Mouse (Mus musculus): ENCODE measurements around the gene Adamts20.

Gene Adamts20

DNA sequence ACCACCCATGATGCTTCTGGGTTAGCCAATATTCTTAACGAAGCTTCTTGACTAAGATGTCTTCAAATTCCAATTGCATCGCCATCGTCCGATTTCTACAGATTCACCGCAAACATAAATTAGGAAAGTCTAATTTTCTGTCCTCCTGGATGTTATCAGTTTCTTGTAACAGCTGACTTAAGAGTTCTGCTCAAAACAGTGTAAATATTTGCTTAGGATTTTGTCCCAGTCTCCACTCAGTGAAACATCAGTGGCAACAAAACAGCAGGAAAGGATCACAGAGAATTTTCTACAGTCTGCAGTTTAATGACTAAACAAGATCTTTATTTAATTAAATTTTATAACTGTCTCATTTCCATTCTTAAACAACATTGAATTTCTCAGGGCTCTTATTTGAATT is 218.5 kb downstream of the Adamts20 start:
- DNase-seq: peak in 1 of 2 experiments; percentile 13

DNA sequence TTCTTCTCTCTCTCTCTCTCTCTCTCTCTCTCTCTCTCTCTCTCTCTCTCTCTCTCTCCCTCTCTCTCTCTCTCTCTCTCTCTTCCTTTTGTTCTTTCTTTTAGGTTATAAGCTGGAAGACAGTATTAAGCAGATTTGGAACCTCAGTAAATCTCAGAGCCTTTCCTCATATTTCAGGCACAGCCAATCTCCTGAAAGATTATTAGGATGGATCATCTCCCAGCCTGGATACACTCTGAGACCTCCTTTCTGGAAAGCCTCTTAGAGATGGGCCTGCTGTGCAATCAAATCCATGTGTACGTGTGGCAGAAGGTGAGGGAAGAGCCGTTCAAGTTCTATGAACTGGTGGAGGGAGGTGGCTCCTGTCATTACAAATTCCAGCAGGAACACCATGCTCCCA is 220.9 kb downstream of the Adamts20 start:
- DNase-seq: no peak

DNA sequence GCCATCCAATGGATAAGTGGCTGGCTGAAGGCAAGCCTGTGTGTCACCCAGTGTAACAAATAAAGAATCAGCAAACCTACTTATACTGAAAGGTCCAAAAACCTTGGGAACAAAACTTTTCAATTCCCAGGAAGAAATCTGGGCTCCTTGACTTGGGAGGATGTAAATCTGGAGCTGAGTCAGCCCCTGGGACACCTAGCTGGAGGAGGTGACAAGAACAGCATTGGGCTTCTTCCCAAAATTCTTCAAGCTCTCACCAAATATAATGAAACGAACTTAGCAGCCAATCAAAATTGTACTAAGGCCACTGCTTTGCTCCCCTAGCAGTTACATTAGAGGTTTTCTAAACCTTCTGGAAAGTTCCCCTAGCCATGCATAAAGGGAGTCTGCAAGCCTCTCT is 223.1 kb downstream of the Adamts20 start:
- no peak for DNase-seq

DNA sequence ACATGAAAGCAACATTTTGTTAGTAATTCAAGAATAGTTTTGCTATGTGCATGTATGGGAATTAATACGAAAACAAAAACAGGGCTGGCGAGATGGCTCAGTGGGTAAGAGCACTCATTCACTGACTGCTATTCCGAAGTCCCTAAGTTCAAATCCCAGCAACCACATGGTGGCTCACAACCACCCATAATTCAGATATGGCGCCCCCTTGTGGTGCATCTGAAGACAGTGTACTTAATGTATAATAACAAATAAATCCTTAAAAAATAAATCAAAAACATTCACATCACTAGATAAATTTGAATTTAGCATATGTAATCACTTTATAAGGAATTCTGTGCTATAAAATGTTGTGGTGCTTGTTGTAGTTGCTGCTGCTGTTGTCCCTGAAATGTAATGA is 225.6 kb downstream of the Adamts20 start:
- DNase-seq: no peak

DNA sequence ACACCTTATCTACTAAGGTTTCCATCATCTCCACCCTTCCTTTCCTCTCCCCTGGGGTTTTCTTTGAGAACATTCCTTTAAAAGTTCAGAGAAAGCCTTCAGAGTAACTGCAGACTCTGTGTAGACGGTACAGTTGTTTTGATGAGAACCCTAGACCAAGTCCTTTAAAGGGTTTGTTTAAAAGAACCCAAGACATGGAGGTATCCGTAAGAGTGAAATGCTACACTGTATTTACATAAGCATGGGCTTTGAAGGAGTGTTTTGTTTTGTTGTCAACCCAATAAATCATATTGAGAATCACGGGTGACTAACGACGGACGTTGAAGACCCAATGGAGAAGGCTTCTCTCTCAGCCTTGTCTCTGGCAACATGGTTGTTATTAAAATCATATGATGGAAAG is 226.1 kb downstream of the Adamts20 start:
- no peak for DNase-seq

DNA sequence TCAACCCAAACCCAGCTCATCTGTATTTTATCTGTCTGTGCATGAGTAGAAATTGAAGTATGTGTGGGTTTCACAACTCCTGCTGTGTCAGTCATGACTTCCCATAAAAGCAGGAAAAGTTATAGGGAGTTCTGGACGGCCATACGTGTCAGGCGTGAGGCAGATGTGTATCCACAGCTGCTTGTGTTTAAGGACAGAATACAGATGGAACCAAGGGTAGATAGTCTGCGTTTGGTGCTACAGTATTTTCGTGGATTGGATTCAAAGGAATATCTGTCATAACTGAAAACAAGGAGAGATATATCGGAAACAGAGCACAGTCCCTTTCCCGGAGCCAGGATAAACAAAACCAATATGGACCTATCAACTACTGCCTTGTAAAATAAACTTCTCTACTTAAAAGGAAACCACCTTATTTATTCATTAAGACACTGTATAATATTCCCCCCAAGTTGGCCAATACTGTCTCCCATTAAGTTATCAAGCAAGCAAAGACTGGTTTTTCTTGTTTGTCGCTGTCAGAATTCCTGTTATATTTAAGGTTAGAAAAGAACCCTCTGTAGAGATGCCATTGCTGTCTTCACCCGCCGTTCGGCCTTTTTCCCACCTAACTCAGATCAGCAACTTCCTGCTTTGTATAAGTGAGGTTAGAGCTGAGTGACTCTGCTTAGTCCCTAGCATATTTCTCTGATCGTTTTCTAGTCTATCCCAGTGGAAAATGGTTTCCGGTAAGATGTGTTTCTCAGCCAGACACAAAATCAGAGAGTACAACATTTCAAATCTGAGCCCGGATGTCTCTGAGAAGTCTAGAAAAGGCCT is 227.0 kb downstream of the Adamts20 start:
- no peak for DNase-seq

DNA sequence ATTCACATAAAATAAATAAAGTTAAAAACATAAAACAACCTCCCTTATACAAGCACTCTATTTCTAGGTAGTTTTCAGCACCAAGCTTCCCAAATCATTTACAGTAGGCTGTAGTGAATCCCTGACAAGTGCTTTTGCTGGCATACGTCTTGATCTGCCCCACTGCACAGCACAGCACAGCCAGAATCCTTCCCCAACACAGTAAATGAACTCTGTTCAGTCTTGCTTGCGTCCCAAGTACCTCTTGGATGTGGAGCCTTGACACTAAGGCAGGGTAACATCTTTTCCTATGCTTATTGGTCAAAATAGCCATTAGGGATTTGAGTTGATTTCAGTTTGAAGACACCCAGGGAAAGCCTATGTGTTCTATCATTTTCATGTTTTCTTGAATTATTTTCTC is 228.5 kb downstream of the Adamts20 start:
- DNase-seq: peak; percentile 24 to 32

DNA sequence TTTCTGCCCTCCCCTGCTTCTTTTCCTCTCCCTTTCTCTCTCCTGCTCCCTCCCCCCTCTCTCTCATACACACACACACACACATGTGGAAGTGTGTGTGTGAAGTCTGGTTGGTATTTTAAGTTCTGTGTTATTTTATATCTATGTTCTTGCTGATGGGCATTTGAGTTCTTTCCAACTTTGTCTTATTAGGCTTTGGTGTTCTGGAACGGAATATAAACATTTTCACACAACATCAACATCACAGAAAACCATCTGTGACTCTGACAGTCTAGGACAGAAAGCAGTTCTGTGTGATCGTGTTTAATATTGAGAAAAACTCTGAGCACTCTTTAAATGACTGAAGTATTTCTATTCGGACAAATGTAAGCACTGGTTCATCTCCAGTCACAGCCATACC is 229.1 kb downstream of the Adamts20 start:
- DNase-seq: no peak

DNA sequence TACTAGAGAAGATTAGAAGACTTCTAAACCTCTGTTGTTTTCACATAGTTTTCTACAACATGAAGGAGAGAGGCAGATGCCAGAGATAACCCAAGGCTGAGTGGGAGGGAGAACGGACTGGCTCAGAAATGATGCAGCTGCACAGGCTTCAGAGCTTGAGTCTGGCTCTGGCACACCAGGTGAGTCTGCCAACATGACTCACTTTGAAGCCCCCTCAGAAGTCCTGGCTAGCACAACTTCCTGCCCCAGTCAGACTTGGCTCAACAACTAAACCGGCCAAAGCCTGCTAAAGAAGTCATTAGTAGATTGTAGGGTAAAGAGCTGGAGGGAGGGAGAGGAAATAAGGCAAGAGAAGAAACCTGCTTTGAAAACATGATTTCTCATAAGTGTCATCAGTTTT is 230.0 kb downstream of the Adamts20 start:
- DNase-seq: no peak

DNA sequence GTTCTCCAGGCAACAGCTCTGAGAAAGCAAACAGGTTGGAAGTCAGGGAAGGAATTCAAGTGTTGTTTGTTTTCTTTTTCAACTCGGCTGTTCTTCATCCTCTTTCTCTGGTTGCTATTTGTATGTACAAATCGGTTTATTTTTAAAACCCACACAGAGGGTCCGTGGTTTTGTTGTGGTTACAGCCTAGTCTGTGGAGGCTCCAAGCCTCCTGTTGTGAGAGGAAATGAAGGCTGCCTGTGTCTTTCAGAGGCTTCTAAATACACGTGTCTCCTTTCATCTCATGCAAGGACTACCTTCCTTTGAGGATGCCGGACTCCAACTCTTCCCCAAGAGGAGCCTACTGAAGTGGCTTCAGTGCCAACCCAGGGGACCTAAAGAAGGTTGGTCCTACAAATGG is 234.0 kb downstream of the Adamts20 start:
- no peak for DNase-seq

DNA sequence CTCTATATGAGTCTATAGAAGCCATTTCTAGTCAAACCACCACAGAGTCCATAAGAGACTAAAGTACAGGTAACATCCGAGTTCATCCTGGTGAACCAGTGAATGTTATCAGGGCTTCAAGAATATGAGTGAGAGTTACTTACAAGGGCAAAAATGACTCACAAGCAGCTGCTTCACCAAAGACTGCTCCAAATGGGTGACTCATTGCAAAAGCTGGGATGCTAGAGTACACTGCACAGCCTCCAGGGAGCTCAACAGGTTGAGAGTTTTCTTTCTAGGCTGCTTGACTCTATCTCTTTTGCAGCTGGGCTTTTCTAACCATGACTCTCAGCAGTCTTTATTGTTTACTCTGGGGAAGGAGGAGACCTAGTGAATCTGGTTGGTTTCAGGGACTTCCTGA is 237.8 kb downstream of the Adamts20 start:
- DNase-seq: no peak

DNA sequence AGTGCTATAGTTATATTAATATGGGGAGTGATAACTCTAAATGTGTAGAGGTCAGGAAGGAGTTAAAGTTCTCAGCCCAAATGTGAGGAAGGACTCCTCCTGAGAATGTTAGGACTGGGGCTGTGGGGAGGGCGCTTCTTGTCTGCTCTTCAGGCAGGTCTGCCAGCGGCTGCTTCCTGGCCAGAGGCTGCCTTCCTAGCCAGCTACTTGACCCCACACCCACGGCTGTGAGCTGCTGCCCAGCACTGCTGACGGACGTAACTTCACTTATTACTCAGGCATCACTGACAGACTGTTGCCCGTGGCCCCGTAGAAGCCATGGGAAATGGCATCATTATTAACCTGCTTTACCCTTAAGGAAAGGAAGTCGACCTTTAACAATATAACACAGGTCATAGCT is 242.1 kb downstream of the Adamts20 start:
- DNase-seq: no peak

DNA sequence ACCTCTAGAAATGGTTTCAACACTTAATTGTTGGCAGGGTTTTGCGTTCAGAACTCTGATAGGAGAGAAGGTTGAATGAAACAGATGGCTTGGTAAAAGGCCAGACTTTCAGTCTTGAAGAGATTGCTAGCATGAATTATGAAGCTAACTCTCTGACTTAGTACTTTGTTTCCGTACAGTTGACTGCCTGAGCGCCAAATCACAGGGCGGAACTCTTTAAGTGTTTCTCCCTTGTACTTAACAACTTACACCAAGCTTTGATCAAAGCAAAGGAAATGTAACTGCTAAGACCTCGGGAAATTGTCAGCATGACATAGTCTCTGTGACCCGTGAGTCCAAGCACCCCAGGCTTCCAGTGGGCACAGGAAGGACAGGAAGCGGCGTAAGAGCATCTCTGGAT is 244.5 kb downstream of the Adamts20 start:
- no peak for DNase-seq
